ENCODE assay signal across 27 mouse cellular contexts in the genomic region with DNA sequence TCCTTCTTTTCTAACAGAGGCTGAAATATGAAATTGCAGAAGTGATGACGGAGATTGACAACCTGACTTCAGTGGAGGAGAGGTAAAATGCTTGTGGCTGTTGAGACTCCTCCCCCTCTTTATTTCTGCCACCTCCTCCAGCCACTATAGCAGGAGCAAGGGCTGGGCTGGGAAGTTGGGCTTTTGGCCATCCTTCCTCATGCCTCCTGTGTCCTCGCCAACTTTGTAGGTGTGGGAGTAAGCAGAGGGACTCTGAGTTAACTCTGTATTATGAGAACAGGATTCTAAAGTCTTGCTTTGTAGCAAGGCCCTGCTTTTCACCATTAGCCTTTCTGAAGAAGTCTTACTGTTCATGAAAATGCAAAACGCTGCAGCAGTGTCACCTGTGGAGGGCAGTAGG. TPM values are rescaled to one million over a fixed set of nuclear protein-coding genes. Genes with fewer than 3 reads are reported as not detected.
DNase-seq lines count a peak whose midpoint lies in the region; ATAC-seq and TF ChIP-seq lines count a peak whose summit lies in the region.
"Had no signal": no experiment of that assay in that cellular context is flagged by ENCODE, and none has a peak within 500 bp of the region (broad histone marks: within the 10 kb centered on the region; RNA-seq: fewer than 3 reads in every experiment).

No protein-coding gene starts in this region.

- H3K4me3 ChIP-seq in liver, postnatal 0 days (ENCODE audit: low read depth, low read length): no peak overlapping the region
- no peak overlapping the region for H3K4me3 ChIP-seq in liver, embryonic 12.5 days
- H3K4me3 ChIP-seq: embryonic facial prominence, embryonic 10.5 days; embryonic facial prominence, embryonic 12.5 days; forebrain, embryonic 13.5 days; forebrain, embryonic 15.5 days had no signal

- no peaks in the 10 kb centered on the region for H3K9me3 ChIP-seq in liver, postnatal 0 days (ENCODE audit: low read length)
- no peaks in the 10 kb centered on the region for H3K9me3 ChIP-seq in liver, embryonic 12.5 days (replicated peaks)
- H3K9me3 ChIP-seq: embryonic facial prominence, embryonic 10.5 days; embryonic facial prominence, embryonic 12.5 days; forebrain, embryonic 13.5 days; forebrain, embryonic 15.5 days; G1E had no signal

- no peaks in the 10 kb centered on the region for H3K4me1 ChIP-seq in liver, postnatal 0 days (ENCODE audit: insufficient read depth)
- H3K4me1 ChIP-seq in liver, embryonic 12.5 days: peaks cover 17% of the 10 kb centered on the region; the same call in 1 of the 2 replicates
- H3K4me1 ChIP-seq: forebrain, embryonic 15.5 days had no signal

- H3K27ac ChIP-seq in liver, postnatal 0 days (ENCODE audit: low read depth): no peak overlapping the region
- no peak overlapping the region for H3K27ac ChIP-seq in liver, embryonic 12.5 days
- H3K27ac ChIP-seq: embryonic facial prominence, embryonic 10.5 days; embryonic facial prominence, embryonic 12.5 days; forebrain, embryonic 13.5 days; forebrain, embryonic 15.5 days had no signal

- WGBS in liver, postnatal 0 days (ENCODE audit: insufficient replicate concordance): 87% methylated on average over 3 of the region's 3 CpGs
- WGBS in liver, embryonic 12.5 days (ENCODE audit: insufficient replicate concordance): 83% methylated on average over 3 of the region's 3 CpGs

- DNase-seq in frontal cortex, postnatal 14 days (ENCODE audit: low spot score in 2 of 2): no peak
- DNase-seq in liver, postnatal 0 days: no peak
- DNase-seq in brain, adult 2 months (ENCODE audit: low read depth, low spot score): peak; percentile 73
- DNase-seq in telencephalon, adult 2 months (ENCODE audit: low read depth, low spot score): peak; percentile 46
- DNase-seq in layer of hippocampus, adult 18-20 months (ENCODE audit: low spot score in 2 of 2): no peak
- DNase-seq: adrenal gland, adult 8-10 months; adrenal gland, postnatal 14 days; adrenal gland, postnatal 36 days; B cell, adult 2 months; cerebellum, adult 11 months; cerebellum, adult 18-20 months; cerebellum, adult 8-10 months; cerebellum, adult 9-11 months; cerebellum, postnatal 14 days; cerebellum, postnatal 36 days; embryo, embryonic 11 days had no signal

- H3K27me3 ChIP-seq in liver, postnatal 0 days (ENCODE audit: insufficient read depth, low read length): no peaks in the 10 kb centered on the region
- H3K27me3 ChIP-seq in liver, embryonic 12.5 days (replicated peaks): no peaks in the 10 kb centered on the region
- H3K27me3 ChIP-seq: CH12.LX; embryonic facial prominence, embryonic 12.5 days; forebrain, embryonic 13.5 days; forebrain, embryonic 15.5 days; Patski had no signal

- 0 out of 2 replicates have a peak, but pooled peaks have one; percentile 6 for TF ChIP-seq CTCF in liver, postnatal 0 days (IDR thresholded peaks at IDR 0.05; ENCODE audit: low read depth)

- TF ChIP-seq EP300 in liver, postnatal 0 days (IDR thresholded peaks at IDR 0.05; ENCODE audit: low read depth): no peak

- H3K36me3 ChIP-seq in liver, postnatal 0 days (replicated peaks; ENCODE audit: insufficient read depth, low read length): peaks cover 18% of the 10 kb centered on the region
- peaks cover 70% of the 10 kb centered on the region for H3K36me3 ChIP-seq in liver, embryonic 12.5 days

- no peak overlapping the region for H3K9ac ChIP-seq in liver, postnatal 0 days (replicated peaks)
- no peak overlapping the region for H3K9ac ChIP-seq in liver, embryonic 12.5 days
- H3K9ac ChIP-seq: embryonic facial prominence, embryonic 12.5 days; forebrain, embryonic 13.5 days; forebrain, embryonic 15.5 days had no signal

- ATAC-seq in frontal cortex, adult (ENCODE audit: low TSS enrichment): peak; percentile 22; the same call in 1 of the 2 replicates
- no peak for ATAC-seq in liver, postnatal 0 days
- no peak for ATAC-seq in liver, embryonic 12.5 days
- ATAC-seq: activated CD4-positive, CD25-positive, alpha-beta regulatory T cell, adult 4 months; CD4-positive, CD25-positive, alpha-beta regulatory T cell, adult 4 months; forebrain, embryonic 13.5 days; forebrain, embryonic 15.5 days; Patski had no signal

- H3K4me2 ChIP-seq in liver, postnatal 0 days (ENCODE audit: low read depth, low read length): no peak overlapping the region
- H3K4me2 ChIP-seq in liver, embryonic 12.5 days: no peak overlapping the region
- H3K4me2 ChIP-seq: embryonic facial prominence, embryonic 12.5 days; forebrain, embryonic 13.5 days; forebrain, embryonic 15.5 days had no signal

RNA-seq across cellular contexts. Expression of gene Usp42, which starts 45.6 kb away (rescaled TPM):
- polyA plus RNA-seq in liver, postnatal 0 days (2015; fragmentation: Nextera tagmentation; extraction: Ambion mirVana): 2.3 and 2.7 TPM in 2 replicates
- polyA plus RNA-seq in liver, embryonic 12.5 days (2016; fragmentation: Nextera tagmentation; extraction: Ambion mirVana): 8.0 and 8.4 TPM in 2 replicates
- total RNA-seq in layer of hippocampus, adult 18-20 months (2021): 10 to 100 TPM; 20.7 to 21.3 TPM

Comparison
In these comparisons a context has a peak if more than half of its experiments do, and no peak if none do; other contexts are left out.
1. DNase-seq: peak in brain, adult 2 months (single experiment) and telencephalon, adult 2 months (single experiment); none in frontal cortex, postnatal 14 days (0 of 2), liver, postnatal 0 days (single experiment) and layer of hippocampus, adult 18-20 months (0 of 2).